Mouse (Mus musculus) midbrain, embryonic 14.5 days (tissue): ENCODE measurements around the gene Vav1. TPM values are rescaled to one million over a fixed set of nuclear protein-coding genes. Genes with fewer than 3 reads are reported as not detected.

Experiments used
- ATAC-seq: fragments of 200-750 bp; cut with Nextera tagmentation; 2 replicates; pipeline ENCODE4 v1.8.0; 2017; ENCODE audit warnings: moderate number of reproducible peaks, moderate library complexity; ENCODE audit not compliant: low FRiP score, low TSS enrichment
- DNase-seq: peaks from one replicate; pipeline ENCODE4 v3.0.0-alpha.2; 2015
- H3K27ac ChIP-seq: fragments of 300-500 bp; sonication (generic); replicated peaks from 2 replicates; pipeline ENCODE4 v1.5.1; 2014; ENCODE audit warnings: mild to moderate bottlenecking, low read depth, low read length, moderate library complexity
- H3K27me3 ChIP-seq: fragments of 300-500 bp; sonication (generic); 2 replicates; pipeline ENCODE4 v1.6.1; 2014; ENCODE audit warnings: low read length, control low read depth, mixed read lengths; ENCODE audit not compliant: control insufficient read depth, insufficient read depth
- H3K36me3 ChIP-seq: fragments of 300-500 bp; sonication (generic); 2 replicates; pipeline ENCODE4 v1.6.1; 2014; ENCODE audit warnings: low read length, control low read depth; ENCODE audit not compliant: control insufficient read depth, insufficient read depth
- H3K4me1 ChIP-seq: fragments of 300-500 bp; sonication (generic); 2 replicates; pipeline ENCODE4 v1.6.1; 2014; ENCODE audit warnings: mild to moderate bottlenecking, antibody characterized with exemption, low read length, control low read depth; ENCODE audit not compliant: control insufficient read depth, insufficient read depth
- H3K4me2 ChIP-seq: fragments of 300-500 bp; sonication (generic); 2 replicates; pipeline ENCODE4 v1.6.1; 2014; ENCODE audit warnings: mild to moderate bottlenecking, low read length, moderate library complexity
- H3K4me3 ChIP-seq: fragments of 300-500 bp; sonication (generic); replicated peaks from 2 replicates; pipeline ENCODE4 v1.5.1; 2014; ENCODE audit warnings: low read depth, low read length
- H3K9ac ChIP-seq: fragments of 300-500 bp; sonication (generic); replicated peaks from 2 replicates; pipeline ENCODE4 v1.6.1; 2014; ENCODE audit warnings: mild to moderate bottlenecking, low read length, moderate library complexity
- H3K9me3 ChIP-seq: fragments of 300-500 bp; sonication (generic); 2 replicates; pipeline ENCODE4 v1.6.1; 2016; ENCODE audit warnings: low read length, control low read depth, mixed read lengths; ENCODE audit not compliant: control insufficient read depth
- WGBS: fragments of 180-500 bp; shearing (Covaris S2); extraction: QIAGEN DNeasy Blood & Tissue Kit; methylation state at CpG from one replicate; pipeline ENCODE4 v1.1.7; 2014; 5-methylcytosine and 5-hydroxymethylcytosine counted together
- polyA plus RNA-seq: library from polyadenylated mRNA; unstranded; fragments of >200 nt; fragmentation: Nextera tagmentation; extraction: Ambion mirVana; gene quantifications from 2 replicates; pipeline ENCODE4 v1.2.1, GENCODE M21; 2014

Vav1 gene
- polyA plus RNA-seq, 1 experiment from 2014 or later: 1.6 TPM

- ATAC-seq (0 out of 2 replicates have a peak, but pooled peaks have one; percentile 22), DNase-seq (no peak)
- Histone ChIP-seq H3K36me3 (peaks cover 42% of the 10 kb centered on the region), H3K4me1 (no peaks in the 10 kb centered on the region), H3K9ac (no peak overlapping the region), H3K4me3 (no peak overlapping the region), H3K27ac (no peak overlapping the region), H3K9me3 (no peaks in the 10 kb centered on the region), H3K4me2 (no peak overlapping the region), H3K27me3 (no peaks in the 10 kb centered on the region)
- WGBS: 93% methylated on average over 9 of the region's 9 CpGs
Measured at GRCm38 (mm10) chr17:57237181-57237580, 41.7 kb upstream of the Vav1 start.

- Histone ChIP-seq H3K4me2 (no peak overlapping the region), H3K4me3 (no peak overlapping the region), H3K9ac (no peak overlapping the region), H3K27ac (no peak overlapping the region), H3K27me3 (no peaks in the 10 kb centered on the region), H3K4me1 (peaks cover 11% of the 10 kb centered on the region; the same call in 1 of the 2 replicates), H3K9me3 (no peaks in the 10 kb centered on the region), H3K36me3 (peaks cover 24% of the 10 kb centered on the region)
- ATAC-seq (no peak), DNase-seq (no peak)
- 81% methylated on average over 10 of the region's 10 CpGs for WGBS
Measured at GRCm38 (mm10) chr17:57243650-57244370, 35.1 kb upstream of the Vav1 start.

GRCm38 (mm10) chr17:57245311-57245929, 33.5 kb upstream of the Vav1 start:
- H3K9me3 ChIP-seq: no peaks in the 10 kb centered on the region
- H3K9ac ChIP-seq: no peak overlapping the region
- DNase-seq: no peak
- no peak overlapping the region for H3K4me3 ChIP-seq
- WGBS: 91% methylated on average over 10 of the region's 10 CpGs
- peaks cover 24% of the 10 kb centered on the region for H3K36me3 ChIP-seq
- no peak overlapping the region for H3K4me2 ChIP-seq
- H3K4me1 ChIP-seq: peaks cover 25% of the 10 kb centered on the region
- no peak for ATAC-seq
- no peaks in the 10 kb centered on the region; the same call in 1 of the 2 replicates for H3K27me3 ChIP-seq
- no peak overlapping the region for H3K27ac ChIP-seq

- Histone ChIP-seq H3K4me3 (peak overlapping the region; percentile 56), H3K9ac (peak overlapping the region; percentile 71), H3K4me2 (peak overlapping the region; percentile 62), H3K36me3 (peaks cover 20% of the 10 kb centered on the region), H3K27ac (peak overlapping the region; percentile 94), H3K27me3 (no peaks in the 10 kb centered on the region; the same call in 1 of the 2 replicates), H3K4me1 (peaks cover 27% of the 10 kb centered on the region), H3K9me3 (no peaks in the 10 kb centered on the region)
- 6% methylated on average over 18 of the region's 18 CpGs for WGBS
- ATAC-seq: 0 out of 2 replicates have a peak, but pooled peaks have one; percentile 0
- peak; percentile 29 for DNase-seq
Measured at GRCm38 (mm10) chr17:57246663-57247392, 32.1 kb upstream of the Vav1 start.

GRCm38 (mm10) chr17:57247393-57248200, 31.3 kb upstream of the Vav1 start:
- Histone ChIP-seq H3K36me3 (peaks cover 15% of the 10 kb centered on the region; the same call in 1 of the 2 replicates), H3K9ac (peak overlapping the region; percentile 71), H3K4me1 (peaks cover 27% of the 10 kb centered on the region), H3K27me3 (no peaks in the 10 kb centered on the region; the same call in 1 of the 2 replicates), H3K9me3 (no peaks in the 10 kb centered on the region), H3K27ac (peak overlapping the region; percentile 94), H3K4me3 (peak overlapping the region; percentile 56), H3K4me2 (peak overlapping the region; percentile 95)
- under 1% methylated on average over 46 of the region's 46 CpGs for WGBS
- ATAC-seq: peak; percentile 93
- peak; percentile 97 for DNase-seq

GRCm38 (mm10) chr17:57248201-57248699, 30.6 kb upstream of the Vav1 start, which contains the start of gene Gpr108:
TSS of gene Gpr108 (minus strand) at chr17:57248446.
- WGBS: 0% methylated on average over 12 of the region's 12 CpGs
- Histone ChIP-seq H3K4me2 (peak within 1 kb of the TSS; percentile 95), H3K4me3 (peak within 1 kb of the TSS; percentile 56), H3K27ac (peak within 1 kb of the TSS; percentile 94), H3K4me1 (peaks cover 27% of the 10 kb centered on the region), H3K36me3 (0 out of 2 replicates have a peak, but pooled peaks cover 8% of the 10 kb centered on the region), H3K9ac (peak within 1 kb of the TSS; percentile 71), H3K27me3 (no peaks in the 10 kb centered on the region; the same call in 1 of the 2 replicates), H3K9me3 (no peaks in the 10 kb centered on the region)
- ATAC-seq (peak; percentile 54), DNase-seq (peak; percentile 90)

- 6% methylated on average over 13 of the region's 13 CpGs for WGBS
- Histone ChIP-seq H3K9me3 (no peaks in the 10 kb centered on the region), H3K27ac (peak overlapping the region; percentile 81), H3K4me3 (peak overlapping the region; percentile 56), H3K36me3 (0 out of 2 replicates have a peak, but pooled peaks cover 6% of the 10 kb centered on the region), H3K4me1 (peaks cover 27% of the 10 kb centered on the region), H3K9ac (peak overlapping the region; percentile 48), H3K4me2 (peak overlapping the region; percentile 95), H3K27me3 (no peaks in the 10 kb centered on the region; the same call in 1 of the 2 replicates)
- DNase-seq: no peak
- no peak for ATAC-seq
Measured at GRCm38 (mm10) chr17:57248771-57249170, 30.1 kb upstream of the Vav1 start.
